Mouse (Mus musculus) MEL (cell line): ENCODE measurements around the gene Ptchd3.

Experiments
- CHD1 ChIP-seq: IDR thresholded peaks from 2 replicates; pipeline ENCODE4 v1.6.1; 2012; ENCODE audit warnings: low read depth, mild to moderate bottlenecking, inconsistent platforms, low read length, improper control_type of control experiment
- CTCF ChIP-seq, 3 experiments: IDR thresholded peaks in 2 of 3; conservative IDR thresholded peaks in 1 of 3; 2 replicates each; pipeline ENCODE4 v1.5.1; 2011 to 2012; ENCODE audit warnings: low read length in 3 of 3, low read depth in 2 of 3, mild to moderate bottlenecking in 2 of 3, improper control_type of control experiment in 1 of 3, inconsistent platforms in 1 of 3, mixed read lengths in 1 of 3, moderate library complexity in 1 of 3; ENCODE audit not compliant: control insufficient read depth in 1 of 3, insufficient read depth in 1 of 3, poor library complexity in 1 of 3, severe bottlenecking in 1 of 3
- ETS1 ChIP-seq: IDR thresholded peaks from 2 replicates; pipeline ENCODE4 v1.6.1; 2012; ENCODE audit warnings: low read depth, mild to moderate bottlenecking, inconsistent platforms, low read length, improper control_type of control experiment, moderate library complexity
- POLR2A ChIP-seq, 2 experiments: IDR thresholded peaks; 2 replicates each; pipeline ENCODE4 v1.6.1; 2011 to 2012; ENCODE audit warnings: low read length in 2 of 2, mild to moderate bottlenecking in 2 of 2, control low read depth in 1 of 2, improper control_type of control experiment in 1 of 2, low read depth in 1 of 2, moderate library complexity in 1 of 2; ENCODE audit not compliant: control insufficient read depth in 1 of 2, insufficient read depth in 1 of 2, poor library complexity in 1 of 2
- USF2 ChIP-seq, 2 experiments: IDR thresholded peaks; 2 replicates each; pipeline ENCODE4 v1.6.1; 2011 to 2012; ENCODE audit warnings: improper control_type of control experiment in 2 of 2, low read length in 2 of 2, borderline replicate concordance in 1 of 2, inconsistent platforms in 1 of 2, low read depth in 1 of 2, mild to moderate bottlenecking in 1 of 2; ENCODE audit not compliant: insufficient read depth in 1 of 2

DNA sequence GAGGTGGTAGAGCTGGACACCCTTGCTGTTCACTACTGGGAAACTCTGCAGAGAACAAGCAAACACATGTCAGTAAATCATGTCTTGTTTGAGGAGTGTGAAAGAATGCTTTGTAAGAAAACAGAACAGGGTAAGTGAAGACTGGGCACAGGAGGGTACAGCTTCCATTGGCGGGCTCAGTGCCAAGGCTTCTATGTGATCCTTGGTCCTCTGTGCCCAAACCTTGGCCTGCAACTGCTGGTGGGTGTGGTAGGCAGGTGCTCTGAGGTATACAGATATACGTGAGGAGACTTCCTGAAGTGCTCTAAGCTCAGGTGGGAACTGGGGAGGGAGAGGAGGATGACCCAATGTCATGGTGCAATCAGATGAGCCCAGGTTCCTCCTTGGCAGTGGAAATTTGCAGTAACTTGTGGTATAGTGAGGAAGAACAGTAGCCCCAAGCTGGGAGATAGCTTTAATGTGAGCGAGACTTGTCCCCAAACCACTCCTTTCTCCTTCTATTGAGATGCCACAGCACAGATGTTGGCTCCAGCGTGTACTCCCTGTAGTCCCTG, 30.2 kb upstream of the Ptchd3 start:
- no peak for TF ChIP-seq CTCF (IDR thresholded peaks at IDR 0.05 in 2 of 3, conservative IDR thresholded peaks at IDR 0.05 in 1 of 3; ENCODE audit: control insufficient read depth in 1 of 3, insufficient read depth in 1 of 3, low read depth in 2 of 3, low read length in 3 of 3, poor library complexity in 1 of 3, severe bottlenecking in 1 of 3)
- TF ChIP-seq USF2 (IDR thresholded peaks at IDR 0.05; ENCODE audit: borderline replicate concordance in 1 of 2, insufficient read depth in 1 of 2, low read depth in 1 of 2, low read length in 2 of 2): no peak
- no peak for TF ChIP-seq POLR2A (IDR thresholded peaks at IDR 0.05; ENCODE audit: control insufficient read depth in 1 of 2, insufficient read depth in 1 of 2, low read depth in 1 of 2, low read length in 2 of 2, poor library complexity in 1 of 2)
- TF ChIP-seq ETS1: no peak
- no peak for TF ChIP-seq CHD1
